Mouse (Mus musculus) kidney, adult 18-20 months (tissue): ENCODE measurements around the gene Olfr1018.

Source experiments
- DNase-seq: peaks from one replicate; pipeline ENCODE4 v3.0.0; 2021

The Olfr1018 gene

DNA sequence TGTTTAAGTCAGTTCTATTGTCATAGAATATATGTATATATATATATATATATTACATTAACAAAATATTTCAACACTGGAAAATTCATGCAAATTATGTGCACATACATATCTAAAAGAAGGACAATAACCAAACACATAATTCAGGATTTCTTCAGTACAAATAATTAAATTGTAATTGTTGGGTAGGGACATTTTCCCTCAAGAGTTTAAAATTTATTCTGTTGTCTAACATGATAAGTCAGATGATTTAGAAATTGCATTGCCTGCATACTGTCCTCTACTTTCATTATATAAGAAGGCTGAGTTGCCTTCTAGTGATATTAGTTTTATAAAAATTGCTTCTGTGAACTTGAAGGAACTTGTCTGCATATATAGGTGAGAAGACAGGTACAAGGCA lies at the start of gene Olfr1018:
TSS of gene Olfr1018 (plus strand) at position 301 of the 400 bp plus-strand sequence.
- DNase-seq = no peak

- no peak for DNase-seq
These were observed 45.9 kb upstream of the Olfr1018 start, which contains the start of gene Olfr1014 for GRCm38 (mm10) chr2:85772413-85772812. Gene Olfr1014, plus strand, starts transcription at chr2:85772713.

DNA sequence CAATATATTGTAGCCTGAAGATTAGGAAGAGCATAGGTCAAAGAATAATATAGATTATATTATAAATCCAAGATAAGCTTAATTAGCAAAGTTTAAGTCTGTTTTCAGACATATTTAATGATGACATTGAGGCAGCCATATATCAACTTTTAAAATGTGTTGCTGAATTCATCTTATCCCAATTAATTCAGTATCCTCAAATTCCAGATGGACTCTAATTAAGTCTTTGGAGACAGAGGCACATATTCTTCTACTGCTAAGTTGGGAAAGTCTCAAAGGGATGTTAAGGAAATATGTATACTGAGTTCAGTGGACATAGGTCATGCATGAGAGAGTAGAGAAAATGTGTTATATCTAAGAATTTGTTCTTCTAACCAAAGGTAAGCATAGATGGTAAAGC lies 36.6 kb upstream of the Olfr1018 start, which contains the start of gene Olfr1015:
TSS of gene Olfr1015 (plus strand) at position 301 of the 400 bp plus-strand sequence.
- no peak for DNase-seq

DNA sequence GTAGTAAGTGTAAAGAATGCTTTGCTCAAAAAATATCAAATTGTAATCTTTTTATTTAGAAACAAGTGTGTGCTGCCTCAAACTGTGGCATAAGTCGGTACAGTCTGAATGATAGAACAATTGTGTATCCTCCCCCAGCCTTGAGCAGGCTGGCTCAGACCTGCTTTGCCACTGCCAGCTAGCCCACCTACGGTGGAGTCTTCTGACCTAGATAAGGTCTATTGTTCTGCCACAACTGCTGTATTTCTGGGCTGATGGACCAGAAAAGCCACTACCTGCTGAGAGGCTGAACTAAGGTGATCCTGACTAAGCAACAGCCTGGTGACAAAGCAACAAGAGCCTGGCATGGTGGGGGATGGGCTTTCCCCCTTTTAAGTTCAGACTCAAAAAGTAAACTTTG lies 25.9 kb upstream of the Olfr1018 start:
- no peak for DNase-seq

DNA sequence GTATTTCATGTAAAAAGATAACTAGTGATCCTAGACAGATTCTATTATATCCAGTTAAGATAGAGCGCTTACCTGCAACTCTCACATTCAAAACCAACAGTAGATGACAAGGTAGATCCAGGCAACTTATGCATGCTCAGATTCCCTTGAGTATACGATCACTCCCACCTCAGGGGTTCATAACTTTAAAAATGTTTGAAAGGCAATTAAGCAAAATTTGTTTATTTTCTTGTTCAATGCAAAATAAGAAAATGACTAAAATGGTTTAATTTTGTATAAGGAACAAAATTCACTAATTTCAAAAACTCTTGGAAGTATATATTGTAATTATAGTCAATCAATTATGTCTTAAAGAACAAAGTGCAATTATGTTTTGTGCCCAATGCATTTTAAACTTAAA lies 15.8 kb upstream of the Olfr1018 start, which contains the start of gene Olfr1016:
TSS of gene Olfr1016 (minus strand) at position 101 of the 400 bp plus-strand sequence.
- no peak for DNase-seq

GRCm38 (mm10) chr2:85804501-85804900 lies 13.8 kb upstream of the Olfr1018 start:
- DNase-seq = no peak

DNA sequence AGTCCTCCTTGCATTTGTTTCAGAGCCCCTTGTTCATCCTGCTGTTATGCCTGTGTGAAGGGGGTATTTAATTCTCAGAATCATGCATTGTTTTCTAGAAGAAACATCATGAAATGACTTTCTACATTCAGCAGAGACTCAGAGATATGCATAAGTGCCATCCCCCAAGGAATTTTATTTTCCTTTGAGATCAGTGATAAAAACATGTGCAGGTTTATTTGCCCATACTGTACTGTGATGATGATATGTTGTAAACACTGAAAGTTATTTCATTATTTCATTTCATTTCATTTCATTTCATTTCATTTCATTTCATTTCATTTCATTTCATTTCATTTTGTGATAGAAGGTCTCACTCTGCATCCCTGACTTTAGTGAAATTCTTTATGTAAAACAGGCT lies 27.1 kb downstream of the Olfr1018 start, which contains the start of gene Olfr1019:
TSS of gene Olfr1019 (minus strand) at position 101 of the 400 bp plus-strand sequence.
- no peak for DNase-seq

GRCm38 (mm10) chr2:85846730-85847129 lies 28.5 kb downstream of the Olfr1018 start, which contains the start of gene Olfr1020:
Gene Olfr1020, plus strand, starts transcription at chr2:85847030.
- no peak for DNase-seq

DNA sequence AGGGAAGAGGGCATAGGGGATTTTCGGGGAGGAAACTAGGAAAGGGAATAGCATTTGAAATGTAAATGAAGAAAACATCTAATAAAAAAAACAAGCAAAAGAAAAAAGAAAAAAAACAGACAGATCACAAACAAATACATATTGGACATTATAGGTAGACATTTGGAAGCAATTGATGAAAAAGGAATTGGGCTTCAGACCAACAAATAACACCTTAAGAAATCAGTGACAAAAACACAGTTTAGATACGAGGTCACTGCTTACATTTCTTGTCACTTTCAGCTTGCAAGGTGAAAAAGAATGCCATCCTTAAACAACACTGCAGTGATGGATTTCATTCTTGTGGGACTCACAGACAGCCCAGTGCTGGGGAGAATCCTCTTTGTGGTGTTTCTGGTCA lies 50.0 kb downstream of the Olfr1018 start, which contains the start of gene Olfr1022:
TSS of gene Olfr1022 (plus strand) at position 301 of the 400 bp plus-strand sequence.
- DNase-seq = no peak
